Mouse (Mus musculus) midbrain, postnatal 0 days (tissue): ENCODE measurements at regions not wholly inside any gene's neighbourhood (a gene's known extent, or its start where the extent isn't known, plus 50 kb on each side); places are given as distances from the start of the nearest gene placed in this dataset.

ENCODE experiments used
- ATAC-seq: fragments of 200-750 bp; cut with Nextera tagmentation; 2 replicates; pipeline ENCODE4 v1.8.0; 2017; ENCODE audit warnings: moderate number of reproducible peaks, mild to moderate bottlenecking, moderate TSS enrichment, moderate library complexity; ENCODE audit not compliant: low FRiP score
- DNase-seq: peaks from one replicate; pipeline ENCODE4 v3.0.0-alpha.2; 2015; ENCODE audit warnings: low spot score
- H3K27ac ChIP-seq: fragments of 300-500 bp; sonication (generic); 2 replicates; pipeline ENCODE4 v1.5.1; 2014; ENCODE audit warnings: low read depth, mild to moderate bottlenecking, low read length, mixed read lengths
- H3K27me3 ChIP-seq: fragments of 300-500 bp; sonication (generic); 2 replicates; pipeline ENCODE4 v1.6.1; 2014; ENCODE audit warnings: low read length, control low read depth, mixed read lengths; ENCODE audit not compliant: insufficient read depth
- H3K36me3 ChIP-seq: fragments of 300-500 bp; sonication (generic); 2 replicates; pipeline ENCODE4 v1.6.1; 2014; ENCODE audit warnings: low read length, control low read depth, mixed read lengths; ENCODE audit not compliant: insufficient read depth
- H3K4me1 ChIP-seq: fragments of 300-500 bp; sonication (generic); 2 replicates; pipeline ENCODE4 v1.6.1; 2014; ENCODE audit warnings: mild to moderate bottlenecking, control low read depth, antibody characterized with exemption, low read length, mixed read lengths; ENCODE audit not compliant: insufficient read depth
- H3K4me2 ChIP-seq: fragments of 300-500 bp; sonication (generic); 2 replicates; pipeline ENCODE4 v1.6.1; 2014; ENCODE audit warnings: low read depth, mild to moderate bottlenecking, low read length, mixed read lengths; ENCODE audit not compliant: poor library complexity, severe bottlenecking
- H3K4me3 ChIP-seq: fragments of 300-500 bp; sonication (generic); 2 replicates; pipeline ENCODE4 v1.5.1; 2014; ENCODE audit warnings: low read depth, mild to moderate bottlenecking, low read length, moderate library complexity
- H3K9ac ChIP-seq: fragments of 300-500 bp; sonication (generic); replicated peaks from 2 replicates; pipeline ENCODE4 v1.6.1; 2014; ENCODE audit warnings: mild to moderate bottlenecking, low read length, moderate library complexity, mixed read lengths; ENCODE audit not compliant: poor library complexity, severe bottlenecking
- H3K9me3 ChIP-seq: fragments of 300-500 bp; sonication (generic); 2 replicates; pipeline ENCODE4 v1.6.1; 2016; ENCODE audit warnings: low read length, control low read depth
- CTCF ChIP-seq: IDR thresholded peaks from 2 replicates; pipeline ENCODE4 v1.5.1; 2016; ENCODE audit warnings: antibody characterized with exemption, mild to moderate bottlenecking
- WGBS: fragments of 180-500 bp; shearing (Covaris S2); extraction: QIAGEN DNeasy Blood & Tissue Kit; methylation state at CpG from one replicate; pipeline ENCODE4 v1.1.7; 2014; 5-methylcytosine and 5-hydroxymethylcytosine counted together

GRCm38 (mm10) chr7:63811816-63812215, 104.8 kb upstream of the E030018B13Rik start:
- no peaks in the 10 kb centered on the region for H3K36me3 ChIP-seq
- no peak overlapping the region for H3K4me2 ChIP-seq
- DNase-seq (peak; percentile 28), ATAC-seq (no peak)
- H3K4me3 ChIP-seq = no peak overlapping the region
- H3K9ac ChIP-seq = no peak overlapping the region
- no peak for TF ChIP-seq CTCF
- H3K4me1 ChIP-seq = no peaks in the 10 kb centered on the region
- no peaks in the 10 kb centered on the region for H3K9me3 ChIP-seq
- 71% methylated on average over 4 of the region's 4 CpGs for WGBS
- no peaks in the 10 kb centered on the region for H3K27me3 ChIP-seq
- H3K27ac ChIP-seq = no peak overlapping the region

- ATAC-seq (no peak), DNase-seq (no peak)
- H3K4me2 ChIP-seq = no peak overlapping the region
- H3K4me1 ChIP-seq = no peaks in the 10 kb centered on the region
- H3K27ac ChIP-seq = no peak overlapping the region
- TF ChIP-seq CTCF = no peak
- H3K4me3 ChIP-seq = no peak overlapping the region
- no peak overlapping the region for H3K9ac ChIP-seq
- no peaks in the 10 kb centered on the region for H3K9me3 ChIP-seq
- WGBS = 93% methylated on average over 9 of the region's 9 CpGs
- no peaks in the 10 kb centered on the region for H3K27me3 ChIP-seq
- H3K36me3 ChIP-seq = no peaks in the 10 kb centered on the region
These were observed 101.1 kb upstream of the E030018B13Rik start for GRCm38 (mm10) chr7:63815531-63815930.

GRCm38 (mm10) chr7:63816056-63816941, 100.4 kb upstream of the E030018B13Rik start:
- Histone ChIP-seq H3K27ac (0 out of 2 replicates have a peak overlapping the region, but pooled peaks have one; percentile 38), H3K4me1 (no peaks in the 10 kb centered on the region), H3K36me3 (no peaks in the 10 kb centered on the region), H3K4me2 (no peak overlapping the region), H3K4me3 (no peak overlapping the region), H3K27me3 (no peaks in the 10 kb centered on the region), H3K9me3 (no peaks in the 10 kb centered on the region), H3K9ac (no peak overlapping the region)
- DNase-seq (no peak), ATAC-seq (no peak)
- no peak for TF ChIP-seq CTCF
- 75% methylated on average over 10 of the region's 10 CpGs for WGBS

- no peak for TF ChIP-seq CTCF
- no peak for DNase-seq
- Histone ChIP-seq H3K27ac (no peak overlapping the region), H3K9ac (no peak overlapping the region), H3K27me3 (no peaks in the 10 kb centered on the region), H3K4me3 (no peak overlapping the region), H3K4me1 (no peaks in the 10 kb centered on the region), H3K9me3 (no peaks in the 10 kb centered on the region), H3K36me3 (no peaks in the 10 kb centered on the region), H3K4me2 (no peak overlapping the region)
- no peak for ATAC-seq
- WGBS = 89% methylated on average over 1 of the region's 1 CpGs
These were observed 99.2 kb upstream of the E030018B13Rik start for GRCm38 (mm10) chr7:63817476-63817875.

- no peaks in the 10 kb centered on the region for H3K36me3 ChIP-seq
- no peak overlapping the region for H3K9ac ChIP-seq
- no peak overlapping the region for H3K4me2 ChIP-seq
- TF ChIP-seq CTCF = no peak
- ATAC-seq = no peak
- WGBS = 86% methylated on average over 3 of the region's 3 CpGs
- H3K27me3 ChIP-seq = no peaks in the 10 kb centered on the region
- no peaks in the 10 kb centered on the region for H3K9me3 ChIP-seq
- H3K4me1 ChIP-seq = no peaks in the 10 kb centered on the region
- H3K27ac ChIP-seq = no peak overlapping the region
- H3K4me3 ChIP-seq = no peak overlapping the region
- no peak for DNase-seq
These were observed 98.6 kb upstream of the E030018B13Rik start for GRCm38 (mm10) chr7:63818105-63818504.

- H3K9me3 ChIP-seq = no peaks in the 10 kb centered on the region
- 48% methylated on average over 1 of the region's 1 CpGs for WGBS
- no peak overlapping the region for H3K27ac ChIP-seq
- TF ChIP-seq CTCF = no peak
- H3K36me3 ChIP-seq = no peaks in the 10 kb centered on the region
- H3K9ac ChIP-seq = no peak overlapping the region
- H3K4me2 ChIP-seq = no peak overlapping the region
- H3K27me3 ChIP-seq = no peaks in the 10 kb centered on the region
- no peaks in the 10 kb centered on the region for H3K4me1 ChIP-seq
- DNase-seq (no peak), ATAC-seq (no peak)
- no peak overlapping the region for H3K4me3 ChIP-seq
These were observed 96.4 kb upstream of the E030018B13Rik start for GRCm38 (mm10) chr7:63820286-63820685.
